Mouse (Mus musculus) spleen, postnatal 36 days (tissue): ENCODE measurements at regions not wholly inside any gene's neighbourhood (a gene's known extent, or its start where the extent isn't known, plus 50 kb on each side); places are given as distances from the start of the nearest gene placed in this dataset.
A peak's percentile ranks its signal among the peaks of the same experiment; 100 is the strongest.

Source experiments
- DNase-seq, 2 experiments: peaks; one replicate each; pipeline ENCODE4 v3.0.0; 2022; ENCODE audit warnings: low spot score in 2 of 2, mixed read lengths in 1 of 2

GRCm38 (mm10) chr14:33794262-33794661 lies 129.1 kb upstream of the Gdf10 start:
- no peak for DNase-seq

- no peak for DNase-seq
Observed at GRCm38 (mm10) chr14:33797551-33798303, 125.7 kb upstream of the Gdf10 start.

GRCm38 (mm10) chr14:33804321-33804720 lies 119.1 kb upstream of the Gdf10 start:
- DNase-seq, result no peak

DNA sequence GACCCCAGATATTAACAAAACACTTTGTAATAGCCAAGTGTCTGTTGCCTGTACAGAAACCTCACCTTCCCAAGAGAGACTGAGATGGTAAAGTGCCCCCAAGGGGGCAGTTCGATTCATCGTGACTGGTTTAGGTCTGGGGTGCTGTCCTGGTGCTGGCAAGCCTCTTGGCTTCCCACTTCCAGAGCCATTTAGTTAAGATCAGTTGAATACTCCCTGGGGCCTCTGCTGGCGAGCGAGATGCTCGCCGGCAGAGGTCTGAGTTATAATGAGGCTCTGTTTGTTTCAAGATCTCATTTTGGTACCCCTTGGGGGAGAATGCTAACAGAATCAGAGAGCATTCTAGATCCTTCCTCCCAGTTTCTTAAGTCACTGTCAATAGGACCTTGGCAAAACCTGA lies 118.7 kb upstream of the Gdf10 start:
- no peak for DNase-seq

DNA sequence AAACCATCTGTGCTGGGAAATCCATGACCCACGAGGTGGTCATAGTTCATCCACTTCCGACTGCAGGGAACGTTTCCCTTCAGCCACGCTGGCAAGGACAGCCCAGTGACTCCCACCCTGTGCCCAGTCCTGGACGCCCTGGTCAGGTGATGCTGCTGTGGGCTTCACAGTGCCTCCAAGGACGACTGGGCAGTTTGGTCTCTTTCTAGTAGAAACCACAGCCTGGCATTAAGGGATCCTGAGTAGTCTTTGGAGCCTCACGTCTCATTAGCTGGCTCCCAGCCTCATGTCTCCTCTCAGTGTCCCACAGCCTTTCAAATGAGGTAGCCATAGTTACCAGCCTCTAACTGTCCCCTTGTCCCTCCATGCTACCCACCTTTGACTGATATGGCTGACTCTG lies 116.2 kb upstream of the Gdf10 start:
- no peak for DNase-seq

DNA sequence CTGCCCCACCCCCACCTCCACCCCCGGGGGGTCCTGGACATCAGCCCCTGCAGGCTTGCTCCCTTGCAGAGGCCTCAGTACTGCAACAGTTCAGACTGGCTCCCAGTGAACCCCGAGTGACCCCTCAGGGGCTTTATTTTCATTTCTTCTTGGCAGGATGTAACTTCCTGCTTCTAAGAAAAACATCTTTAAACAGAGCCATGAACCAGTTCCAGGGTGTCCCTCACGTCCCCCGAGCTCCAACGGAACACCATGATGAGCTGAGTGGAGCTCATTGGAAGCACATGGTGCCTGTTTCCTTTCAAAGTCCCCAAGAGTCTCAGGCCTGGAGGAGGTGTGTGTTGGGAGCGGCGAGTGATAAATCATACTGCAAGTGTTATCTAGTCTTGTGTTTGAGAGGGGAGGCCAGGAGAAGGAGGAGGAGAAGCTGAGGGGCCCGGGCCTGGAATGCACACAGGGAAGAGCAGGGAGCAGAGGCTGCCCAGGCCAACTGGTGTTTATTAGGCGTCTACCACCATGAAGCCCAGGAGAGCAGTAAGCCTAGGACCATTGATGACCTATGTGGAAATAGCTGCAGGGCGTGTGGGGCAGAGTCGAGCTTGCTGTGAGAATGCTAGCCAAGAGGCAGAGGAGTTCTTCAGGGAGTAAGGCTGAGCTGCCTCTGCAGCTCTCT lies 114.7 kb upstream of the Gdf10 start:
- peak in 1 of 2 experiments; percentile 3 for DNase-seq

GRCm38 (mm10) chr14:33810584-33810983 lies 112.8 kb upstream of the Gdf10 start:
- no peak for DNase-seq

GRCm38 (mm10) chr14:33811241-33811640 lies 112.1 kb upstream of the Gdf10 start:
- no peak for DNase-seq

- DNase-seq, result no peak
Observed at GRCm38 (mm10) chr14:33812266-33812665, 111.1 kb upstream of the Gdf10 start.

DNA sequence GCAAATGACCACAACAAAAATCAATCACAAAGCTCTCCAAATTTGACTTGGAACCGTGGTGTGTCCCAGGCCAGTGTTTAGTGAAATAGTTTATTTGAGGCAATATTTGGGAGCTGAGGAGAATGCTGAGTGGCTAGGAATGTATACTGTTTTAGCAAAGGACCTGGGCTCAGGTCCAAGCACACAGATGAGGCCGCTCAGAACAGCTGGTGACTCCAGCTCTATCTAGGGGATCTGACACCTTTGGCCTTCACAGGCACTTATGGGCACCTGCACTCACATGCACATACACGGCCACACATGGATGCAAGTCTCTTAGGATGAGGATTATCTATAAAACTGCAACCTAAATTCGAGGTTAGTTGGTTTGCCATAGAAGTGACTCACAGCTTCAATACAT lies 110.6 kb upstream of the Gdf10 start:
- no peak for DNase-seq

DNA sequence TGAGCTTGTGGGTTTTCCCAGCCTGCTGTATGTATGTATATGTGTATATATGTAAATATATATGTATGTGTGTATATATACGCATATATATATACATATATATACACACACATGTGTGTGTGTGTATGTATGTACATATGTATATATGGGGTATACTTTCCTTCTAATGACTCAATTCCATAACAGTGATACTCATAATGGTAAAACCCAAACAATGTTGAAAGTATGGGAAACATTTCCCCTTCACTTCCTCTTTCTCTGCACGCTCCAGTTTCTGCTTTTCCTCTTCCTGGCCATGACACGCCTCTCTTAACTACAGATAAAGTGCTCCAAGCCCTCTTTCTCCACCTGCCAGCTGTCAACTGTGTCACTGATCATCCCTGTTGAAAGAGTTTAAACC lies 110.1 kb upstream of the Gdf10 start:
- no peak for DNase-seq

- DNase-seq, result no peak
Observed at GRCm38 (mm10) chr14:33814107-33814506, 109.3 kb upstream of the Gdf10 start.

DNA sequence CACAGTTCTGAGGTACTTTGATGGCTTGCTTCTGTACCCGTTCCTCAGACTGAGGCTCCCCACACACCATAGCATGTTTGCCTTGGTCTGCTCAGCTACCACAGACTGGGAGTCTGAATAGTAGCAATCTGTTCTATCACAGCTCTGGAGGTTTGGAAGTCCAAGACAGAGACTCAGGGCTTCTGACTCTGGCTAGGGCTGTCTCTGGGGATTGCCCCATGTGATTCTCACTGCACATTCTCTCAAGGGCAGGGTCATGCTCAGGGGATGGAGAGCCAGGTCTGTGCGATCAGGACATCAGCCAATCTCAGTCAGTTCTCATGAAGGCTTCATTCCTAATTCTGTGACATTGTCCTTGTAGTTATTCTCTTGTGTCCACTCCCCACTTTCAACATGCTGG lies 108.8 kb upstream of the Gdf10 start:
- DNase-seq, result no peak

- no peak for DNase-seq
Observed at GRCm38 (mm10) chr14:33820541-33821260, 102.7 kb upstream of the Gdf10 start.

GRCm38 (mm10) chr14:33821436-33821835 lies 102.0 kb upstream of the Gdf10 start:
- no peak for DNase-seq

DNA sequence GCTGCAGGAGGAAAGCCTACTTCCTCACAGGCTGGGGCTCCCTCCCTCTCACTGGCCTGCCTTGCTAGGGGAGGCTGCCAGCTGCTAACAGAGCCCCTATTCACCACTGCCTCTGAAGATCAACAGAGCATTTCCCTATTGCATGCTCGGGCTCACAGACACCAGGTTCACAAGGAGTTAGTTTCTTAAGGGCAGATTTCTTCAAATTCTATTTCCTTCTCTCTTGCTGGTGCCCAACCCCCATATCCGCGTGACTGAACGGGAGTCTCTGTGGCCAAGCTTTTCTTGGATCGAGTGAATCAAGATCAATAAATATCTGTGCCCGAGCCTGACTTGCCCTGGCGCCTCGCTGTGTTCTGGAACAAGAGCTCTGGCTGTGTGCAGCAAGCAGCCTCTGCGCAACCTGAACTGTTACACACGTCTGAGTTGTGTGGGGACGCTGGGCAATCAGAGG lies 98.9 kb upstream of the Gdf10 start:
- DNase-seq, result no peak

GRCm38 (mm10) chr14:33826003-33826644 lies 97.3 kb upstream of the Gdf10 start:
- no peak for DNase-seq

GRCm38 (mm10) chr14:33832650-33833319 lies 90.6 kb upstream of the Gdf10 start:
- DNase-seq, result no peak

GRCm38 (mm10) chr14:33836341-33836740 lies 87.0 kb upstream of the Gdf10 start:
- no peak for DNase-seq

- DNase-seq, result no peak
Observed at GRCm38 (mm10) chr14:33841821-33842220, 81.6 kb upstream of the Gdf10 start.

- no peak for DNase-seq
Observed at GRCm38 (mm10) chr14:33853499-33853898, 69.9 kb upstream of the Gdf10 start.

GRCm38 (mm10) chr14:33854181-33854580 lies 69.2 kb upstream of the Gdf10 start:
- no peak for DNase-seq
